Mouse (Mus musculus) kidney, embryonic 14.5 days (tissue): Measurements from ENCODE around the gene Pnpt1. TPM values are rescaled to one million over a fixed set of nuclear protein-coding genes. Genes with fewer than 3 reads are reported as not detected.
A peak's percentile ranks its signal among the peaks of the same experiment; 100 is the strongest.

ENCODE experiments used
- ATAC-seq: fragments of 200-750 bp; cut with Nextera tagmentation; 2 replicates; pipeline ENCODE4 v1.8.0; 2017; ENCODE audit warnings: moderate number of reproducible peaks, mild to moderate bottlenecking, moderate TSS enrichment, moderate library complexity; ENCODE audit not compliant: low FRiP score, low TSS enrichment
- H3K27ac ChIP-seq: fragments of 300-500 bp; sonication (generic); 2 replicates; pipeline ENCODE4 v1.5.1; 2014; ENCODE audit warnings: low read depth, mild to moderate bottlenecking, low read length, moderate library complexity, mixed read lengths
- H3K27me3 ChIP-seq: fragments of 300-500 bp; sonication (generic); 2 replicates; pipeline ENCODE4 v1.6.1; 2014; ENCODE audit warnings: mild to moderate bottlenecking, low read length; ENCODE audit not compliant: control insufficient read depth, insufficient read depth
- H3K36me3 ChIP-seq: fragments of 300-500 bp; sonication (generic); 2 replicates; pipeline ENCODE4 v1.6.1; 2014; ENCODE audit warnings: low read length, mixed read lengths; ENCODE audit not compliant: control insufficient read depth, insufficient read depth
- H3K4me1 ChIP-seq: fragments of 300-500 bp; sonication (generic); 2 replicates; pipeline ENCODE4 v1.6.1; 2014; ENCODE audit warnings: low read length, mixed read lengths; ENCODE audit not compliant: control insufficient read depth, insufficient read depth
- H3K4me2 ChIP-seq: fragments of 300-500 bp; sonication (generic); replicated peaks from 2 replicates; pipeline ENCODE4 v1.6.1; 2014; ENCODE audit warnings: low read depth, mild to moderate bottlenecking, low read length
- H3K4me3 ChIP-seq: fragments of 300-500 bp; sonication (generic); 2 replicates; pipeline ENCODE4 v1.5.1; 2014; ENCODE audit warnings: mild to moderate bottlenecking, low read length
- H3K9ac ChIP-seq: fragments of 300-500 bp; sonication (generic); 2 replicates; pipeline ENCODE4 v1.6.1; 2014; ENCODE audit warnings: low read depth, mild to moderate bottlenecking, low read length, moderate library complexity
- H3K9me3 ChIP-seq: fragments of 300-500 bp; sonication (generic); 2 replicates; pipeline ENCODE4 v1.6.1; 2016; ENCODE audit warnings: low read length; ENCODE audit not compliant: control insufficient read depth
- WGBS: fragments of 180-500 bp; shearing (Covaris S2); extraction: QIAGEN DNeasy Blood & Tissue Kit; methylation state at CpG from one replicate; pipeline ENCODE4 v1.1.7; 2014; 5-methylcytosine and 5-hydroxymethylcytosine counted together
- polyA plus RNA-seq: library from polyadenylated mRNA; unstranded; fragments of >200 nt; fragmentation: Nextera tagmentation; extraction: Ambion mirVana; gene quantifications from 2 replicates; pipeline ENCODE4 v1.2.1, GENCODE M21; 2014

The Pnpt1 gene
- polyA plus RNA-seq, 1 experiment from 2014 or later, result 55.1 TPM

DNA sequence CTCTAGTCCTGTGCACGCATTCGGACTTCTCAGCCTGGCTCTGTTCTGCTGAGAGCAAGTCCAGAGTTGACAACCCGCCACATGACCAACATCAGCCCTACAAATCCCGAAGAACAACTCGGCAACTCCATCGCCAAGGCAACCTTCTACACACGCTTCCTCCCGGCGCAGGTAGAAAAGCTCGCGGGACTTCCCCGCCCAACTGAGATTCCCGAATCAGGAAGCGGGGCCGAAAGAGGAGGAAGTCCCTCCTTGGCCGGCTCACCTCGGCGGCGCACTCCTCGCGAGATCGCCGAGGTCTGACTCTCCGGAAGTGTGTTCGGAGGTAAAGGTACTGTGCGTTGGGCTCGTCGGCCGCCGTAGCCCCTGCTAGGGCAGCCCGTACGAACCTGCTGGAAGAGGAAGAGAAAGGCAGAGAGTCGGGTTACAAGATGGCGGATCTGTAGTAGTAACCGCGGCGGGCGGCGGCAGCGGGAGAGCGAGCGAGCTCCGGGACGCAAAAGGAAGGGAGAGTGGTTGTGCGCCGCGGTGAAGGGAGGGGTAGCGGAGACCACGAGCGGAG, 42.1 kb downstream of the Pnpt1 start, which contains the start of gene Ppp4r3b:
Ppp4r3b (plus strand) TSS at position 328 of the 562 bp plus-strand sequence.
- peak within 1 kb of the TSS; percentile 97 for H3K27ac ChIP-seq
- H3K9me3 ChIP-seq, result no peaks in the 10 kb centered on the region
- peaks cover 5% of the 10 kb centered on the region; the same call in 1 of the 2 replicates for H3K4me1 ChIP-seq
- ATAC-seq, result peak; percentile 98
- peak within 1 kb of the TSS; percentile 99 for H3K9ac ChIP-seq
- H3K27me3 ChIP-seq, result no peaks in the 10 kb centered on the region
- peak within 1 kb of the TSS; percentile 69 for H3K4me2 ChIP-seq
- H3K4me3 ChIP-seq, result peak within 1 kb of the TSS; percentile 96
- under 1% methylated on average over 50 of the region's 50 CpGs for WGBS
- no peaks in the 10 kb centered on the region; the same call in 1 of the 2 replicates for H3K36me3 ChIP-seq

DNA sequence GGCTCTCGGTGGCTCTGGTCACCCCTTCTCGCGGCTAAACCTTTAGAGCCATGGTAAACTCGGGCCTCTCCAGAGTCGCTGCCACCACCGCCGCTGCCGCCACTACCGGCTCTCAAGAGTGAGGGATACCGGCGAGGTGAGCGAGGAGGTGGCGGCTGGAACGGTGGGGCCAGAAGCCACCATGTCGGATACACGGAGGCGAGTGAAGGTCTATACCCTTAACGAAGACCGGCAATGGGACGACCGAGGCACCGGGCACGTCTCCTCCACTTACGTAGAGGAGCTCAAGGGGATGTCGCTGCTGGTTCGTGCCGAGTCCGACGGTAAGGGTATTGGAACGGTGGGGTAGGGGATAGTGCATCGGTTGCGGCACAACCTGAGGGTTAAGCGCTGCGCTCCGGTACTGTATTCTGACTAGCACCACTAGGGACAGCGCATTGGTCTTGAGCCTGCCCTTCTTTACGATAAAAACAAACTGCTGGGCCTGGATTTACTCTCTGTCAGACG, 42.6 kb downstream of the Pnpt1 start:
- Histone ChIP-seq H3K4me3 (peak overlapping the region; percentile 96), H3K36me3 (no peaks in the 10 kb centered on the region; the same call in 1 of the 2 replicates), H3K9ac (peak overlapping the region; percentile 99), H3K27ac (peak overlapping the region; percentile 97), H3K4me1 (peaks cover 5% of the 10 kb centered on the region; the same call in 1 of the 2 replicates), H3K9me3 (no peaks in the 10 kb centered on the region), H3K27me3 (no peaks in the 10 kb centered on the region), H3K4me2 (peak overlapping the region; percentile 69)
- under 1% methylated on average over 35 of the region's 38 CpGs for WGBS
- ATAC-seq, result peak; percentile 79

DNA sequence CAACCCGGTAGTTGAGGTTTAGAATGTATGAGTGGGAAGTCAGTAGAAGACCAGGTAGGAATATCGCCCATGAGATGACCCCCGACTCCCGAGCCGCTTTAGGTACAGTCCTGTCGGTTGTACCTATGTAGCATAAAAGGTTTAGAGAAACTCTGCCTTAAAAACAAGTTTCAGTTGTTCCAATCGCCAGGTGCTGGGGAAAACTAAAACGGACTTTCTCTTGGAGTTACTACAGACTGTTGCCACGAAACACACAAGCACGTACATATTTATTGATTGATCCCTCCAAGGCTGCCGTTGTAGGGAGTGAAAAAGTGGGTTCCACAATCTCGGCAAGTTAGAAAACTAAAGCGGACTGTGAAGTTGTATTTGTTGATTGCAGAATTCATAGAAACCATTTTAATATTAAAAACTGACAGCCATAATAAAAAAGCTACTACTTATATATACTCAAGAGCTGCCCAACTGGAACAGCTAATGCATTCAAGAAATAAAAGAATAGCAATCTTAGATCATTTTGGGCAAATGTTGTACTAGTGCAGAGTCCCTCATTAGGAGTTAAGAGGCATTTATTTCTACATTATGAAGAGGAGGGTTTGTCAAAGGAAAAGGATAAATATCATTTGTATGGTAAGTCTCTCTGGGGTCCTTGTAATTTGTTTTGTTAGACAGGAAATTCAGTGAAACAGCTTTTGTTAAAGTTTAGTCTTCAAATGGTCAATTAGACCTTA, 43.3 kb downstream of the Pnpt1 start:
- peak overlapping the region; percentile 96 for H3K4me3 ChIP-seq
- H3K4me1 ChIP-seq, result peaks cover 5% of the 10 kb centered on the region; the same call in 1 of the 2 replicates
- ATAC-seq, result no peak
- H3K27ac ChIP-seq, result peak overlapping the region; percentile 97
- WGBS, result 4% methylated on average over 13 of the region's 13 CpGs
- peak overlapping the region; percentile 69 for H3K4me2 ChIP-seq
- H3K9me3 ChIP-seq, result no peaks in the 10 kb centered on the region
- no peaks in the 10 kb centered on the region for H3K27me3 ChIP-seq
- no peaks in the 10 kb centered on the region; the same call in 1 of the 2 replicates for H3K36me3 ChIP-seq
- peak overlapping the region; percentile 99 for H3K9ac ChIP-seq

- Histone ChIP-seq H3K4me1 (no peaks in the 10 kb centered on the region), H3K27me3 (no peaks in the 10 kb centered on the region), H3K4me2 (no peak overlapping the region), H3K9me3 (no peaks in the 10 kb centered on the region), H3K9ac (no peak overlapping the region), H3K4me3 (no peak overlapping the region), H3K27ac (no peak overlapping the region), H3K36me3 (peaks cover 19% of the 10 kb centered on the region; the same call in 1 of the 2 replicates)
- ATAC-seq, result no peak
- 94% methylated on average over 1 of the region's 1 CpGs for WGBS
Measured at GRCm38 (mm10) chr11:29179319-29179718, 48.8 kb downstream of the Pnpt1 start.

GRCm38 (mm10) chr11:29180657-29181056, 50.1 kb downstream of the Pnpt1 start:
- Histone ChIP-seq H3K36me3 (peaks cover 31% of the 10 kb centered on the region; the same call in 1 of the 2 replicates), H3K4me3 (no peak overlapping the region)

GRCm38 (mm10) chr11:29181751-29182150, 51.2 kb downstream of the Pnpt1 start:
- Histone ChIP-seq H3K4me2 (no peak overlapping the region), H3K4me1 (no peaks in the 10 kb centered on the region), H3K27ac (no peak overlapping the region), H3K4me3 (no peak overlapping the region), H3K9ac (no peak overlapping the region), H3K27me3 (no peaks in the 10 kb centered on the region), H3K9me3 (no peaks in the 10 kb centered on the region), H3K36me3 (peaks cover 40% of the 10 kb centered on the region; the same call in 1 of the 2 replicates)
- no peak for ATAC-seq
- WGBS, result 97% methylated on average over 5 of the region's 5 CpGs

More at GRCm38 (mm10) chr11:29180657-29181056, 50.1 kb downstream of the Pnpt1 start:
- Histone ChIP-seq H3K27me3 (no peaks in the 10 kb centered on the region), H3K9me3 (no peaks in the 10 kb centered on the region), H3K4me1 (no peaks in the 10 kb centered on the region), H3K27ac (no peak overlapping the region), H3K9ac (no peak overlapping the region), H3K4me2 (no peak overlapping the region)
- ATAC-seq, result no peak
- WGBS, result 96% methylated on average over 3 of the region's 3 CpGs

DNA sequence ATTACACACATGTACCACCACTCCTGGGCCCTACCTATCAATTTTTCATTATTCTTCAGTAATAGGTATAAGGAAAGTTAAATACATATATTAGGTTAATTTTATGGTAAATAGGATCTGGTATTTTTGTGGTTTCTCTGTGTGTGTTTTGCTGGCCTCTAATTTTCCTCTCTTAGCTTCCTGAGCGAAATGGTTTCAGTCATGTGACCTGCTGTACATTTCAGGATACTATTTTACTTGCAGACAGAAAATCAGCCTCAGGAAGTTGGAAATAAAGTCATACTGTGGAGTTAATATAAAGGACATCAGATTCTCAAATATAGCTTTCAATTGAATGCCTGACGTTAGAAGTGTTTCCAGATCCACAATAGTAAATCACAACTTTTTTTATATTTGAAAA, 58.4 kb downstream of the Pnpt1 start:
- H3K4me2 ChIP-seq, result no peak overlapping the region
- H3K36me3 ChIP-seq, result peaks cover 55% of the 10 kb centered on the region; the same call in 1 of the 2 replicates
- no peak for ATAC-seq
- 86% methylated on average over 2 of the region's 2 CpGs for WGBS
- H3K9ac ChIP-seq, result no peak overlapping the region
- H3K9me3 ChIP-seq, result no peaks in the 10 kb centered on the region
- no peaks in the 10 kb centered on the region for H3K4me1 ChIP-seq
- H3K4me3 ChIP-seq, result no peak overlapping the region
- H3K27ac ChIP-seq, result no peak overlapping the region
- H3K27me3 ChIP-seq, result no peaks in the 10 kb centered on the region

DNA sequence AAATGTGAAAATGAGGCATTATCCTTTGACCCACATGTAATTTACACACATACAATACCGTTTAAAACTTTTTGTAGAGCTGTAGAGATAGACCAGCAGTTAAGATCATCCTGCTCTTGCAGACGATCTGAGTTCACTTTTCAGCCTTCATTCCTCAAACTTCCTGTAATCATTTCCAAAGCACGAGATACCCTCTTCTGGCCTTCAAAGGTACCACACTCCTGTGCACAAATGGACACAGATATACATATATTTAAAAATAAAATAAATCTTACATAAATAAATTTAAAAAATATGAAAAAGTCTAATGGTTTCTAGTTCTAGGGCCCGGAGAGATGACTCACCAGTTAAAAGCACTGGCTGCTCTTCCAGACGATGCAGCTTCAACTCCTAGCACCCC, 73.1 kb downstream of the Pnpt1 start:
- H3K4me1 ChIP-seq, result no peaks in the 10 kb centered on the region
- H3K9me3 ChIP-seq, result no peaks in the 10 kb centered on the region
- H3K27ac ChIP-seq, result no peak overlapping the region
- H3K27me3 ChIP-seq, result no peaks in the 10 kb centered on the region
- H3K4me2 ChIP-seq, result no peak overlapping the region
- peaks cover 56% of the 10 kb centered on the region for H3K36me3 ChIP-seq
- no peak overlapping the region for H3K9ac ChIP-seq
- H3K4me3 ChIP-seq, result no peak overlapping the region
- 84% methylated on average over 5 of the region's 5 CpGs for WGBS
- no peak for ATAC-seq

DNA sequence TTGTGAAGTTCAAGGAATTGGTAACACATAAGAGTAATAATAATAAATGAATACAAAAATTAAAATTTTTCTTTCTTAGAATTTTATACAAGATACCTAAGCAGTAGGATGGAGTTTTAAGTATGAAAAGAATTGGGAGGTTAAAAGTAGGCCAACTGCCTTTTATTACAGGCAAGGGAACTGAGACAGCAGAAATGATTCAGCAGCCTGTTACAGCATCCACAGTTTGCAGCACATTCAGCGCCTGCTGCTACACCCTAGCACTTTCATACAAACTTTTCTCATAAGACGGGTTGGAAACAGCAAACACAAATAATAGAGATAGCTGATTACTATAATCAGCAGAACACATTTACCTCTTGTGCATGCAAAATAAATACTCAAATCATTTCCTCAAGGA, 79.2 kb downstream of the Pnpt1 start:
- H3K4me3 ChIP-seq, result no peak overlapping the region
- H3K27me3 ChIP-seq, result no peaks in the 10 kb centered on the region
- H3K4me1 ChIP-seq, result no peaks in the 10 kb centered on the region
- H3K4me2 ChIP-seq, result no peak overlapping the region
- 93% methylated on average over 2 of the region's 2 CpGs for WGBS
- H3K27ac ChIP-seq, result no peak overlapping the region
- ATAC-seq, result no peak
- no peak overlapping the region for H3K9ac ChIP-seq
- no peaks in the 10 kb centered on the region for H3K9me3 ChIP-seq
- peaks cover 57% of the 10 kb centered on the region for H3K36me3 ChIP-seq
